In the genomic region with DNA sequence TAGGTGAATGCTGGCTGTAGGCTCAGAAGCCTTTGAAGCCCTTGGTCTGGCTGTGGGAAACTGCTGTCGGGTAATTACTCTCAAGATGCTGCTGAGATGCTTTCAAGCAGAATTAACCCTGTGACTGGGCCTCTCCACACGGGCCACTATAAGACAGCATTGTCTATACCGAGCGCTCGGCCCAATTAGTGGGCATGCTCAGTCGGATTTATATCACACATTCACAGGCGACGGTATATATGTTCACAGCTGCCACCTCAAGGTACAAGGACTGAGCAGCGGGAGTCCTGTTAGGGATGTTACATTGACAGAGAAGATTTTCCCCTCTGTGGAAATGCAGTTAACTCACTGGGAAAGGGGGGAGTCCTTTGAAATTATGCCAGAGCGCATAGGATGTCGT, we compare ENCODE assay signal across 18 mouse cellular contexts.
A peak's percentile ranks its signal among the peaks of the same experiment; 100 is the strongest.
DNase-seq lines count a peak whose midpoint lies in the region; ATAC-seq lines count a peak whose summit lies in the region.
"Had no signal": no experiment of that assay in that cellular context is flagged by ENCODE, and none has a peak within 500 bp of the region (broad histone marks: within the 10 kb centered on the region; RNA-seq: fewer than 3 reads in every experiment).

No protein-coding gene starts in this region.

- peak overlapping the region; percentile 91 for H3K27ac ChIP-seq in forebrain, embryonic 12.5 days
- peak overlapping the region; percentile 30; the same call in 1 of the 2 replicates for H3K27ac ChIP-seq in midbrain, embryonic 12.5 days (replicated peaks)
- H3K27ac ChIP-seq: left cerebral cortex, adult 2 months; liver, embryonic 13.5 days had no signal

- peaks cover 37% of the 10 kb centered on the region for H3K4me1 ChIP-seq in forebrain, embryonic 12.5 days
- peaks cover 29% of the 10 kb centered on the region; the same call in 1 of the 2 replicates for H3K4me1 ChIP-seq in midbrain, embryonic 12.5 days

- H3K27me3 ChIP-seq in forebrain, embryonic 12.5 days = no peaks in the 10 kb centered on the region
- H3K27me3 ChIP-seq in midbrain, embryonic 12.5 days = no peaks in the 10 kb centered on the region
- H3K27me3 ChIP-seq: liver, embryonic 13.5 days had no signal

- no peak overlapping the region for H3K9ac ChIP-seq in forebrain, embryonic 12.5 days
- H3K9ac ChIP-seq in midbrain, embryonic 12.5 days (replicated peaks) = no peak overlapping the region
- H3K9ac ChIP-seq: liver, embryonic 13.5 days had no signal

- intact Hi-C loops in left cerebral cortex, postnatal 4 days (cut with DNase I) = no loop called here

- H3K9me3 ChIP-seq in forebrain, embryonic 12.5 days = no peaks in the 10 kb centered on the region
- H3K9me3 ChIP-seq in midbrain, embryonic 12.5 days = no peaks in the 10 kb centered on the region
- H3K9me3 ChIP-seq: liver, embryonic 13.5 days had no signal

- peak; percentile 11 for DNase-seq in left cerebral cortex, postnatal 4 days
- no peak for DNase-seq in left cerebral cortex, adult 9 months (ENCODE audit: low spot score in 2 of 2)
- peak; percentile 91 for DNase-seq in retina, postnatal 1 day
- DNase-seq in T-cell, adult 2 months (ENCODE audit: low spot score) = no peak
- no peak for DNase-seq in left cerebral cortex, adult 8-10 months (ENCODE audit: low spot score in 2 of 2)
- no peak for DNase-seq in urinary bladder, postnatal 10 days (ENCODE audit: low spot score)
- DNase-seq: cerebellum, adult 8-10 months; heart, adult 18-20 months; heart, postnatal 14 days; kidney, adult 8-10 months; liver, embryonic 13.5 days; lung, postnatal 36 days; thymus, postnatal 14 days had no signal

- WGBS in forebrain, embryonic 12.5 days = 6% methylated on average over 11 of the region's 11 CpGs
- 38% methylated on average over 11 of the region's 11 CpGs for WGBS in midbrain, embryonic 12.5 days

- ATAC-seq in forebrain, embryonic 12.5 days (ENCODE audit: low FRiP score) = peak; percentile 92
- peak; percentile 91 for ATAC-seq in midbrain, embryonic 12.5 days (ENCODE audit: low FRiP score, low read depth)
- ATAC-seq: activated CD4-positive, CD25-positive, alpha-beta regulatory T cell, adult 4 months had no signal

- no peaks in the 10 kb centered on the region for H3K36me3 ChIP-seq in forebrain, embryonic 12.5 days (replicated peaks)
- H3K36me3 ChIP-seq in midbrain, embryonic 12.5 days = no peaks in the 10 kb centered on the region
- H3K36me3 ChIP-seq: liver, embryonic 13.5 days had no signal

- peak overlapping the region; percentile 34 for H3K4me2 ChIP-seq in forebrain, embryonic 12.5 days
- no peak overlapping the region; the same call in 1 of the 2 replicates for H3K4me2 ChIP-seq in midbrain, embryonic 12.5 days (replicated peaks)
- H3K4me2 ChIP-seq: liver, embryonic 13.5 days had no signal

- no peak overlapping the region for H3K4me3 ChIP-seq in forebrain, embryonic 12.5 days (replicated peaks)
- H3K4me3 ChIP-seq in midbrain, embryonic 12.5 days = no peak overlapping the region
- H3K4me3 ChIP-seq: left cerebral cortex, adult 2 months; liver, embryonic 13.5 days; myocyte had no signal

Comparison
In these comparisons a context has a peak if more than half of its experiments do, and no peak if none do; other contexts are left out.
1. DNase-seq: peak in left cerebral cortex, postnatal 4 days (single experiment) and retina, postnatal 1 day (single experiment); none in left cerebral cortex, adult 9 months (0 of 2), T-cell, adult 2 months (single experiment), left cerebral cortex, adult 8-10 months (0 of 2) and urinary bladder, postnatal 10 days (single experiment).